Mouse (Mus musculus): ENCODE results near the gene Tmem222.

Tmem222 gene

GRCm38 (mm10) chr4:133277104-133278026 lies at the start of gene Tmem222:
Gene Tmem222 (minus strand): TSS chr4:133277792.
- in situ Hi-C loops (cut with MboI; ENCODE audit: low sequenced_read_pairs): no loop called here

GRCm38 (mm10) chr4:133319667-133320066 lies 42.1 kb upstream of the Tmem222 start:
- in situ Hi-C loops (cut with MboI; ENCODE audit: low sequenced_read_pairs): no loop called here

- in situ Hi-C loops (cut with MboI; ENCODE audit: low sequenced_read_pairs): no loop called here
Measured at GRCm38 (mm10) chr4:133315991-133316390, 38.4 kb upstream of the Tmem222 start.

- in situ Hi-C loops (cut with MboI; ENCODE audit: low sequenced_read_pairs): no loop called here
Measured at GRCm38 (mm10) chr4:133314896-133315295, 37.3 kb upstream of the Tmem222 start.

- in situ Hi-C loops (cut with MboI; ENCODE audit: low sequenced_read_pairs): no loop called here
Measured at GRCm38 (mm10) chr4:133309948-133310347, 32.4 kb upstream of the Tmem222 start.

GRCm38 (mm10) chr4:133307331-133307730 lies 29.7 kb upstream of the Tmem222 start:
- in situ Hi-C loops (cut with MboI; ENCODE audit: low sequenced_read_pairs): no loop called here

GRCm38 (mm10) chr4:133305825-133306224 lies 28.2 kb upstream of the Tmem222 start:
- in situ Hi-C loops (cut with MboI; ENCODE audit: low sequenced_read_pairs): no loop called here

GRCm38 (mm10) chr4:133304770-133305169 lies 27.2 kb upstream of the Tmem222 start:
- in situ Hi-C loops (cut with MboI; ENCODE audit: low sequenced_read_pairs): loop anchor here (5.0 kb wide), 1 partner anchor 297 kb away; no protein-coding TSS in a partner anchor

- in situ Hi-C loops (cut with MboI; ENCODE audit: low sequenced_read_pairs): loop anchor here (5.0 kb wide), 1 partner anchor 295 kb away; no protein-coding TSS in a partner anchor
Measured at GRCm38 (mm10) chr4:133302668-133303067, 25.1 kb upstream of the Tmem222 start.

GRCm38 (mm10) chr4:133301802-133302201 lies 24.2 kb upstream of the Tmem222 start:
- in situ Hi-C loops (cut with MboI; ENCODE audit: low sequenced_read_pairs): loop anchor here (5.0 kb wide), 1 partner anchor 295 kb away; no protein-coding TSS in a partner anchor

GRCm38 (mm10) chr4:133300421-133300820 lies 22.8 kb upstream of the Tmem222 start:
- in situ Hi-C loops (cut with MboI; ENCODE audit: low sequenced_read_pairs): loop anchor here (5.0 kb wide), 1 partner anchor 293 kb away; no protein-coding TSS in a partner anchor

- in situ Hi-C loops (cut with MboI; ENCODE audit: low sequenced_read_pairs): loop anchor here (5.0 kb wide), 1 partner anchor 292 kb away; no protein-coding TSS in a partner anchor
Measured at GRCm38 (mm10) chr4:133299701-133300100, 22.1 kb upstream of the Tmem222 start.

GRCm38 (mm10) chr4:133298516-133299365 lies 21.1 kb upstream of the Tmem222 start:
- in situ Hi-C loops (cut with MboI; ENCODE audit: low sequenced_read_pairs): no loop called here

GRCm38 (mm10) chr4:133297801-133298238 lies 20.2 kb upstream of the Tmem222 start:
- in situ Hi-C loops (cut with MboI; ENCODE audit: low sequenced_read_pairs): no loop called here

- in situ Hi-C loops (cut with MboI; ENCODE audit: low sequenced_read_pairs): no loop called here
Measured at GRCm38 (mm10) chr4:133297360-133297759, 19.8 kb upstream of the Tmem222 start.

GRCm38 (mm10) chr4:133294084-133294483 lies 16.5 kb upstream of the Tmem222 start:
- in situ Hi-C loops (cut with MboI; ENCODE audit: low sequenced_read_pairs): no loop called here

GRCm38 (mm10) chr4:133292901-133293843 lies 15.6 kb upstream of the Tmem222 start:
- in situ Hi-C loops (cut with MboI; ENCODE audit: low sequenced_read_pairs): no loop called here

- in situ Hi-C loops (cut with MboI; ENCODE audit: low sequenced_read_pairs): no loop called here
Measured at GRCm38 (mm10) chr4:133292405-133292804, 14.8 kb upstream of the Tmem222 start.

GRCm38 (mm10) chr4:133291255-133291654 lies 13.7 kb upstream of the Tmem222 start:
- in situ Hi-C loops (cut with MboI; ENCODE audit: low sequenced_read_pairs): no loop called here

- in situ Hi-C loops (cut with MboI; ENCODE audit: low sequenced_read_pairs): no loop called here
Measured at GRCm38 (mm10) chr4:133286476-133287077, 9.0 kb upstream of the Tmem222 start.
